Mouse (Mus musculus): ENCODE measurements around the gene Zbtb17. TPM values are rescaled to one million over a fixed set of nuclear protein-coding genes. Genes with fewer than 3 reads are reported as not detected.

The Zbtb17 gene
- 58.6 and 61.2 TPM in 2 replicates for polyA plus RNA-seq (2016; fragmentation: Nextera tagmentation; extraction: Ambion mirVana)

DNA sequence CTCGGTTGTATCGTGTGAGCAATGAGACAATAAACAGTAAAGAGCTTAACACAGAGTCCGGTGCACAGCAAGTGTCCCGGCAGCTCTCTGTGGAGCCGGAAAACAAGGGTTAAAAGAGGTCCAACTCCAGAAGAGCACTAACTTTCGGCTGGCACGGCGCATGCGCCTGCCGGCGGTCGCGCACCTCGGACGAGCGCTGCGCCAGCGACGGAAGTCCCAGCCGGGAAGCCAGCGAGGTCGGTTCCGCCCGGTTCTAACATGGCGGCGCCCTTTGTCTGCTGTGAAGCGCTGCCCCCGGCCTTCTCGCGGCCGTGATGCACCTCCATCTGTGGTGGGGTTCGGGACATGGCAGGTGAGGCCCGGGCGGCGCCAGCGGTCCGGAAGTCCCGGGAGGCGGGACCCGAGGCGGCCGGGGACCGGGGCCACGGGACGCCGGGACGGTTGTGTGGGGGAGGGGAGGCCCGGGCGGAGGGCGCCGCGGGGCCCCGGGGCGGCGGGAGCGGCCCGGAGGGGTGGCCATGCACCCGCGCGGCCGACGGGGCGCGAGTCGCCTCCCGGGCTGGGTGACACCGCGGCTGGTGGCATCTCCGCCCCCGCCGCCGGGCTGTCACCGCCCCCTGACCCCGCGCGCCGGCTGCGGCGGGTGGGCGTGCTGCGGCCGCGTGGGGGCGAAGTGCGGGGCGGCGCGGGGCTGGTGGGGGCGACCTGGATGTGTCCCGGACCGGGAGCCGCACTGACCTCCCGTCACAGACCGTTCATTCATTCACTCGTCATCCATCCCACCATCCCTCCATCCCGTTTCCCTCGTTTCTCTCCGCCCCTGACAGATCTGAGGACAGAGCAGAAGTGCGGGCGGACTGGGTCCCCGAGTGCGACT is at the start of gene Zbtb17:
Gene Zbtb17, plus strand, starts transcription at position 204 of the 877 bp plus-strand sequence.
- peak within 1 kb of the TSS; percentile 100 for H3K4me3 ChIP-seq (replicated peaks)
- peaks cover 30% of the 10 kb centered on the region for H3K36me3 ChIP-seq (replicated peaks)
- H3K9me3 ChIP-seq: no peaks in the 10 kb centered on the region
- ATAC-seq (ENCODE audit: low FRiP score): peak; percentile 91
- H3K4me2 ChIP-seq: peak within 1 kb of the TSS; percentile 82
- H3K27me3 ChIP-seq: no peaks in the 10 kb centered on the region
- peak within 1 kb of the TSS; percentile 85 for H3K27ac ChIP-seq
- peak within 1 kb of the TSS; percentile 94 for H3K9ac ChIP-seq
- under 1% methylated on average over 75 of the region's 102 CpGs for WGBS
- peaks cover 20% of the 10 kb centered on the region for H3K4me1 ChIP-seq

DNA sequence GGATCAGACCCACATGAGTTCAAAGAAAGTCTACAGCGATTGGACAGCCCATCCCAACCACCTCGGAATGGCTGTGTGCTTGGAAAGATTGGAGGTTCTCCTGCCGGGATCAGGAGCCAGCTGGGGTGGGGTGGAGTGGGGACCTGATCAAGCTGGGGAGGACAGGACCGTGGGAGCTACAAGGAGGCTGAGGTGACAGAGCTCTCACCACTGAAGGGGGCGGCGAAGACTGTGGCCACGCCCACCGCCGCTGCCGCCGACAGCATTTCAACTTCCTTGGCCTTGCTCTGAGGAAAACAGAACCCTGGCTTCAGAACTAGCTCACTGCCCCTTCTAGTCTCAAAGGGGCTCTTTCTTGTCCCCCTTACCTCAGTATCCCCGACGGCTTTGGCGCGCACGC is 49.7 kb upstream of the Zbtb17 start:
- Histone ChIP-seq H3K4me2 (peak overlapping the region; percentile 19; the same call in 1 of the 2 replicates), H3K9ac (no peak overlapping the region; the same call in 1 of the 2 replicates), H3K4me1 (peaks cover 4% of the 10 kb centered on the region), H3K4me3 (replicated peaks) (no peak overlapping the region), H3K9me3 (no peaks in the 10 kb centered on the region), H3K27ac (no peak overlapping the region), H3K36me3 (replicated peaks) (no peaks in the 10 kb centered on the region), H3K27me3 (peaks cover 36% of the 10 kb centered on the region; the same call in 1 of the 2 replicates)
- 22% methylated on average over 16 of the region's 16 CpGs for WGBS
- no peak for ATAC-seq (ENCODE audit: low FRiP score)

DNA sequence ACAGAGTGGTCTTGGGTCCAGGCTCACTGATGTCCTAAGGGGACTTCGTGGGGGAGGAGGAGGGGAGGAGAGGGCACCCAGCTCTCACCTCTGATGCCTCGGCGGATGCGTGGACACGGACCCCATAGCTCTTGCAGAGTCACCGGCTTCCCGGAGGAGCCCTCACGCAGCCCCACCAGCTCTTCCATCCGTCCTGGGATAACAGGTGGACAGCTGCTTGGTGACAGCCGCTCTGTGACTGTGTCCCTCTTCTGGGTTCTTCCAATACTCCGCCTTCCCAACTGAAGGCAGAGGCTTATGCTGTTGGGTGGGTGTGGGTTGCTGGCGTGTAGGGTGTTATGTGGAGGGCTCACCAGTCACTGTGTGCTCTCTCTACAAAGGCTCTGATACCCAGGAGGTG is 46.6 kb upstream of the Zbtb17 start:
- H3K4me3 ChIP-seq (replicated peaks): no peak overlapping the region
- WGBS: 81% methylated on average over 12 of the region's 12 CpGs

DNA sequence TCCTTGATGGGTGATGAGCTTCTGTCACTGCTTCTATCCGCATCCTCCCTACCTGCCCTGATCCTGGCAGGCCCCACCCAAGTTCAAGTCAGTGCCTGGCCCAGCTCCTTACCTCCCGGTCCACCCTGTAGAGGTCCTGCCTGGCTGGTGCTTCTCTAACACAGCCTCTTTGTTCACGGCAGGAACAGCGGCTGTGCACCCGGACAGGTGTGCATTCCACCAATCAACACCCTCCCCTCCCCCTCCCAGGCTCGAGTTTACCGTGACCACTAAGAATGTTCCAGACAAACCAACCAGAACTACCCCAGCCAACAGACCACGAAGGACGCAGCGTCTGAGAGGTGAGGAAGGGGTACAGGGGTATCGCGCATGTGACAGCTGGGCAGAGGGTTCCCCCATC is 45.9 kb upstream of the Zbtb17 start, which contains the start of gene Clcnka:
Gene Clcnka, minus strand, starts transcription at position 180 of the 400 bp plus-strand sequence.
- no peaks in the 10 kb centered on the region for H3K36me3 ChIP-seq (replicated peaks)
- H3K4me2 ChIP-seq: no peak within 1 kb of the TSS
- ATAC-seq (ENCODE audit: low FRiP score): no peak
- H3K27me3 ChIP-seq: peaks cover 18% of the 10 kb centered on the region; the same call in 1 of the 2 replicates
- no peak within 1 kb of the TSS for H3K27ac ChIP-seq
- H3K9ac ChIP-seq: no peak within 1 kb of the TSS
- H3K9me3 ChIP-seq: no peaks in the 10 kb centered on the region
- H3K4me1 ChIP-seq: peaks cover 4% of the 10 kb centered on the region
- H3K4me3 ChIP-seq (replicated peaks): no peak within 1 kb of the TSS
- 75% methylated on average over 12 of the region's 12 CpGs for WGBS

More for the DNA sequence above, 46.6 kb upstream of the Zbtb17 start:
- Histone ChIP-seq H3K9ac (no peak overlapping the region), H3K4me1 (peaks cover 4% of the 10 kb centered on the region), H3K27ac (no peak overlapping the region), H3K4me2 (no peak overlapping the region), H3K9me3 (no peaks in the 10 kb centered on the region), H3K27me3 (peaks cover 21% of the 10 kb centered on the region; the same call in 1 of the 2 replicates), H3K36me3 (replicated peaks) (no peaks in the 10 kb centered on the region)
- no peak for ATAC-seq (ENCODE audit: low FRiP score)

DNA sequence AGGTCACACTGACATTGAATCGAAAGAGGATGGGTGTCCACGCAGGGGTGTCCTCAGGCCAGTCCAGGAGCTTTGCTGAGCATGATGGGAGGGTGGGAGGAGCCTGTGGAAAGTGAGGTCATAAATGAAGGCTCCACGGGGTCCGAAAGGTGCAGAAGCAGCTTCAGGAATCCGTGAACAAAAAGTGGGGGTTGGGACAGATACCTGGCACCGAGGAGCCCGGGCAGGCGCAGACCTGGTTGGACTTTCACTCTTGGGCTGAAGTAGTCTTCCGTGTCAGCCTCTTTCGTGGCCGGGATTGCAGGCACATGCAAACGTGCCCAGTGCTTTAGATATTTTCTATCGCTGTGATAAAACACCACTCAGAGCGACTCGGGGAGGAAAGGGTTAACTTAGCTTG is 44.3 kb upstream of the Zbtb17 start:
- H3K9ac ChIP-seq: no peak overlapping the region
- peaks cover 23% of the 10 kb centered on the region; the same call in 1 of the 2 replicates for H3K27me3 ChIP-seq
- no peak overlapping the region for H3K4me3 ChIP-seq (replicated peaks)
- peaks cover 6% of the 10 kb centered on the region for H3K4me1 ChIP-seq
- no peak for ATAC-seq (ENCODE audit: low FRiP score)
- no peak overlapping the region for H3K4me2 ChIP-seq
- no peak overlapping the region for H3K27ac ChIP-seq
- 85% methylated on average over 15 of the region's 15 CpGs for WGBS
- no peaks in the 10 kb centered on the region for H3K9me3 ChIP-seq
- no peaks in the 10 kb centered on the region for H3K36me3 ChIP-seq (replicated peaks)

DNA sequence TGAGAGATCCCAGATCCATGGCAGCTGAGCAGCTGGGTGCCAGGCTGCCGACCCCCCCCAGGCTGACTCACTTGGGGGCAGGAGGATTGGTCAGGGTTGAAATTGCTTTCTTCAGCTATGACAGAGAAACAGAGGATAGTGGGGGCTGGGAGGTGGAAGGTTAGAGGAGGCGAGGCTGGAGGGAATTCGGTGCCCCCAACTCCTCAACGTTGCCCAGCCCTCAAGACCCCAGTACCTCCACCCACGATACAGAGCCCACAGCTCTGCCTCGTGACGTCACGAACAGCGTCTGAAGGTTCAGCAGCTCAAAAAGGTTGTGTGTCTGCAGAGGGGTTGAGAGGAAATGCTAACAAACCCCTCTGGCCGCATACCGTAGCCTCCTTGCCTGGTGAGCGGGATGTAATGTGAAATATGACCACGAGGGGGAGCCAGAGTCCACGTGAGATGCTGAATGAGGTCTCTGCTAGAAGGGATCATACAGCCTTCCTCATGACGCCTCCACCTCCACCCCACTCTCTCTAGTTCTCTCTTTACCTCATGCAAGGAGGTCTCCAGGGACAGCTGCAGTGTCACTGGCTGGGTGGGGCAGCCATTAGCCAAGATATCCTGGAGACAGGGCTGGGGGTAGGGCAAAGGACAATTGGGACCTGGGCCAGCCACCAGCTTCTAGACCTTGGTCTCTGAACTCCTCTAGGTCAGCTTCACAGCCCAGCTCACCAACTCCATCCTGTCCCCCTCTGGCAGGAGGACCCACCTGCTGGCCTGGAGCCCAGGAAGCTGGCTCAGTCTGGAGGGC is 39.7 kb upstream of the Zbtb17 start:
- no peaks in the 10 kb centered on the region for H3K36me3 ChIP-seq (replicated peaks)
- ATAC-seq (ENCODE audit: low FRiP score): peak; percentile 82
- H3K9ac ChIP-seq: peak overlapping the region; percentile 33; the same call in 1 of the 2 replicates
- H3K9me3 ChIP-seq: no peaks in the 10 kb centered on the region
- peaks cover 29% of the 10 kb centered on the region; the same call in 1 of the 2 replicates for H3K27me3 ChIP-seq
- peak overlapping the region; percentile 32; the same call in 1 of the 2 replicates for H3K4me2 ChIP-seq
- H3K27ac ChIP-seq: no peak overlapping the region
- no peak overlapping the region for H3K4me3 ChIP-seq (replicated peaks)
- peaks cover 6% of the 10 kb centered on the region for H3K4me1 ChIP-seq
- WGBS: 15% methylated on average over 15 of the region's 15 CpGs

DNA sequence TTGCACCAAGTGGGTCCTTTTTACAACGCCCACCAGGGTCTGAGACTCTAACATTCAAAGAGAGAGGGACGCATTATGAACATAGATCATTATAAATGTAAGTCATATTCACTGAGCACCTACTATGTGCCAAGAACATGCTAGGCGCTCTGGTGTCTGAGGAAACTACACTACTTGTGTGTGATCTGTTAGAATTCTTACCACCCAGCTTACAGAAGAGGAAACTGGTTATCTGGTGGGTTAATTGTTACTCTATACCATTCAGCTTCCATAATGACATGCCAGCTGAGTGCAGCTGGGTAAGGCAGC is 39.2 kb upstream of the Zbtb17 start:
- Histone ChIP-seq H3K9me3 (no peaks in the 10 kb centered on the region), H3K27ac (no peak overlapping the region)

DNA sequence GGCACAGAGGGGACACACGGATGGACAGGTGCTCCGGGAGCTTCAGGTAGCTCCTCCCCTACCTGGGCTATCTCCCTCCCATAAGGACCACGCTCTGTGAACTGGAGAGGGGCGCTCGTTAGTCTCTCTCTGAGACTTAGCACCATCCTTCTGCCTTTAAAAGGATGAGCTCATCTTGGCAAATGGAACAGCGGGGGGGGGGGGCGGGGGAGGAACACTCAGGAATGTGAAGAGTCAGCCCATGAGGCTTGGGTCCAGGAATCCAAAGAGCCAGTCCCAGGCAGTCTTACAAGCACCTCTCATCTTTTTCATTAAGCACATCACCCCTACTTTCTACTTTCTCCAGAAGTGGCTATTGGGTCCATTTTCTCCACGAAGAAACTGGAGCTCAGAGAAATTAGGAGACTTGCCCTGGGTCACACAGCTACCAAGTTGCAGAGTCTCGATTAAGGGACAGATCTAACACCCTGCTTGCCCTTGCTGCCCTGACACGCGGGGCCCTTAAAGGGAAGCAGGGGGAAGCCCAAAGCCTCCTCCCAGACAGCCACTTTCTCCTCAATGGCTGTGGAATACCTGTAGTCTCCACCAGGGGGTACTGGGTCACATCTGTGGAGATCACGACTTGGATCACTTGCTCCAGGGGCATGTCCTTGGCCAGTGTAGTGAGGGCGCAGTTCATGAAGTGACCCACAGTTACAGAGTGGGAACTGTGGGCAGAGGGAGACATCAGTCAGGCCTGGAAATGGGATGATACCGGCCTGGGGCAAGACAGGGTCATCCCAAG is 37.7 kb upstream of the Zbtb17 start:
- peaks cover 6% of the 10 kb centered on the region for H3K4me1 ChIP-seq
- WGBS: 54% methylated on average over 14 of the region's 14 CpGs
- H3K4me2 ChIP-seq: no peak overlapping the region
- peaks cover 36% of the 10 kb centered on the region for H3K27me3 ChIP-seq
- no peak overlapping the region for H3K27ac ChIP-seq
- H3K9ac ChIP-seq: no peak overlapping the region
- no peaks in the 10 kb centered on the region for H3K36me3 ChIP-seq (replicated peaks)
- H3K4me3 ChIP-seq (replicated peaks): no peak overlapping the region
- H3K9me3 ChIP-seq: no peaks in the 10 kb centered on the region
- ATAC-seq (ENCODE audit: low FRiP score): no peak

More for the DNA sequence above, 39.2 kb upstream of the Zbtb17 start:
- Histone ChIP-seq H3K4me2 (no peak overlapping the region), H3K9ac (no peak overlapping the region), H3K27me3 (peaks cover 30% of the 10 kb centered on the region; the same call in 1 of the 2 replicates), H3K4me1 (peaks cover 6% of the 10 kb centered on the region), H3K4me3 (replicated peaks) (no peak overlapping the region), H3K36me3 (replicated peaks) (no peaks in the 10 kb centered on the region)
- ATAC-seq (ENCODE audit: low FRiP score): no peak
- WGBS: 97% methylated on average over 3 of the region's 3 CpGs

DNA sequence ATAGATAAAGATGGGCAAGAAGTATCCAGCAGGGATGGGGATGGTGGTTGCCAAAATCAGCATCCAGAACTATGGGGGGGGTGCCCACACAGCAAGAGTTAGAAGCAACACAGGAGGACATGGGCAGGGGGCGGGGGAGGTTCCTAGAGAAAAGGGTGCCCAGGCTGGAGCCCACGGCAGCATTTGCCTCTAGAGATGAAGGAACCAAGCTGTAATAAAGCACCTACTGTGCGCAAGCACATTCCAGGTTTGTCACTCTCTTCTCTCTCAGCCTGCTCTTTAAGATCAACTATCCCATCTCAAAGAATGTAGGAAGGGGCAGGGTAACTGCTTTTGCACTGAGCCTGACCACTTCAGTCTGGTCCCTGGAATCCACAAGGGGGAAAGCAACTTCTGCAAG is 35.9 kb upstream of the Zbtb17 start:
- no peak for ATAC-seq (ENCODE audit: low FRiP score)
- H3K9me3 ChIP-seq: no peaks in the 10 kb centered on the region
- no peaks in the 10 kb centered on the region for H3K36me3 ChIP-seq (replicated peaks)
- no peak overlapping the region for H3K27ac ChIP-seq
- 89% methylated on average over 3 of the region's 3 CpGs for WGBS
- peaks cover 40% of the 10 kb centered on the region for H3K27me3 ChIP-seq
- H3K4me2 ChIP-seq: no peak overlapping the region
- peaks cover 6% of the 10 kb centered on the region for H3K4me1 ChIP-seq
- no peak overlapping the region for H3K9ac ChIP-seq
- H3K4me3 ChIP-seq (replicated peaks): no peak overlapping the region

DNA sequence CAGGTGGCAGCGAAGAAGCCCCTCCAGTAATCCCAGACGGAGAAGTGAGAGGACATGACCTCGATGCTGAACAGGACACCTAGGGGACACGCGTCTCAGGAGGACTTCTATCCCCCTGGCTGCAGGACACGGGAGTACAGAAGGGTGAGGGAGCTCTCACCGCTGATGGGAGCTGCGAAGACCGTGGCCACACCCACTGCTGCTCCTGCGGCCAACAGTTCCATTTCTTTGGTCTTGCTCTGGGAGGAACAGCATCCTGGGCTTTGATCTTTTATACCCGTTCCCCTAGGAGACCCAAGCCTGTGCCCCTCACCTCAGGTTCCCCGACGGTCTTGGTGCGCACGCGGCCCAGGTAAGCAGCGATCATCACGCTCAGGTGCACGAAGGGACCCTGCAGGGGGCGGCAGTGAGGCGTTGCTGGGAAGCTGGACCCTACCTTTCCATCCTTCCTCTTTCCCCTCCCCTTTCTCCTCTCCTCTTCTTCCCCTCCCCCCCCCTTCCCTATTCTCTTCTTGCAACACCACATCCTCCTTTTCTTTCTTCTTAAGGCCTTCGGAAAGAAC is 32.9 kb upstream of the Zbtb17 start:
- no peak for ATAC-seq (ENCODE audit: low FRiP score)
- Histone ChIP-seq H3K36me3 (replicated peaks) (no peaks in the 10 kb centered on the region), H3K27ac (no peak overlapping the region), H3K4me3 (replicated peaks) (no peak overlapping the region), H3K4me2 (no peak overlapping the region), H3K4me1 (no peaks in the 10 kb centered on the region), H3K9ac (no peak overlapping the region), H3K27me3 (peaks cover 34% of the 10 kb centered on the region), H3K9me3 (no peaks in the 10 kb centered on the region)
- WGBS: 21% methylated on average over 22 of the region's 22 CpGs

DNA sequence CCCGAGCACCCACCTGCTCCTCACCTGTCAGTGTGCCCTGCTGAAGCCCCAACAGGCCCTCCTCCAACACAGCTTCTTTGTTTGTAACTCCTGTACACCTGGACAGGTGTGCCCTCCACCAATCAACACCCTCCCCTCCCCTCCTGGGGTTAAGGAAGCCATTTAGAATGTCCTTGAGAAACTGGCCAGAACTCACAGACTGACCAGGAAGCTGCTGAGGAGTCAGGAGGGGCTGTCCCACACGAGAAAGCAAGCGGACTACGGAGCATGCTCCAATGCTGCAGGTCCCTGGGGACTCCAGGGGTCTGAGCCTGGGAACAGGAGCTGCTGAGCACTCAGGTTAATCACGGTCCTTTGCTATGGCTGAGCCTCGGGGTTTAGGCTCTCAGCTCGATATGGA is 28.5 kb upstream of the Zbtb17 start, which contains the start of gene Clcnkb:
Gene Clcnkb, minus strand, starts transcription at position 91 of the 400 bp plus-strand sequence.
- Histone ChIP-seq H3K27me3 (peaks cover 22% of the 10 kb centered on the region), H3K4me1 (no peaks in the 10 kb centered on the region), H3K36me3 (replicated peaks) (no peaks in the 10 kb centered on the region), H3K9me3 (no peaks in the 10 kb centered on the region), H3K4me3 (replicated peaks) (no peak within 1 kb of the TSS), H3K4me2 (no peak within 1 kb of the TSS), H3K27ac (no peak within 1 kb of the TSS), H3K9ac (no peak within 1 kb of the TSS)
- ATAC-seq (ENCODE audit: low FRiP score): no peak
- WGBS: 69% methylated on average over 7 of the region's 7 CpGs
